Mouse (Mus musculus): ENCODE data around the gene Arhgef15. TPM values are rescaled to one million over a fixed set of nuclear protein-coding genes. Genes with fewer than 3 reads are reported as not detected.

Gene Arhgef15
- polyA plus RNA-seq (2015; fragmentation: Illumina TruSeq; extraction: RNeasy Lipid Tissue Mini Kit (QIAGEN cat#74804); ENCODE audit: low read depth, low replicate concordance): 16.4 TPM

DNA sequence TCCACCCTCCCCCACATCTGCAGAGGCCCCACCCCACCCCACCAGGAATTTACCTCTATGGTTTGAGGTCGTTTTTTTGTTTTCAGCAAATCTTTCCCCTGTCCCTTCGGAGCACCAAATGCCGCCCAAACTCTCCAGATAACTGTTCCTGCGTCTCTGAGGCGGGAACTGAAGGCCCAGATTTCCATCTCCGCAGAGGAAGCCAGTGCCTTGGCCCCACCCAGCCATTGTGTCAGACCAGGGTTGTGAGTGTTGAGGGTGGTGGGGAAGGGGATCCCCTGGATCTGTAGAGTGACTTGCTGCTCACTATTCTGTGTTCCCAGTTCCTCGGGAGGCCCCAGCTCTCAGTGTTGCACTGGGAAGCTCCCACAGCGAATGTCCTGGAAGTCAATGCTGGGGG is at the start of gene Arhgef15:
Arhgef15 (minus strand) TSS at position 173 of the 400 bp plus-strand sequence.

DNA sequence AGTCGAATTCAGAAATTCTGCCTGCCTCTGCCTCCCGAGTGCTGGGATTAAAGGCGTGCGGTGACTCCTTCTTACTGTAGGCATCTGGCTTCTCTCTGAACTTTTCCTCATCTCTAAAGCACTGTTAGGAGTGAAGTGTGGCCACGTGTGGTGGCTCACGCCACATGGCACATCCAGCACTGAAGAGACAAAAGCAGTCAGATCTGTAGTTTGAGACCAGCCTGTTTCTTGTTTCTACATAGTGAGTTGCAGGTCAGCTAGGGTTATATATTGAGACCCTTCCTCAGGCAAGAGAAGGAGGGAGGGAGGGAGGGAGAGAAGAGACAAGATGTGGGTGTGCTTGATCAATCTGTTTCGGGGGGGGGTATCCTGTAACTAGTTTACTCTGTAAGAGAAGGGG is 17.8 kb upstream of the Arhgef15 start, which contains the start of gene Rangrf:
Rangrf (minus strand) TSS at position 101 of the 400 bp plus-strand sequence.

DNA sequence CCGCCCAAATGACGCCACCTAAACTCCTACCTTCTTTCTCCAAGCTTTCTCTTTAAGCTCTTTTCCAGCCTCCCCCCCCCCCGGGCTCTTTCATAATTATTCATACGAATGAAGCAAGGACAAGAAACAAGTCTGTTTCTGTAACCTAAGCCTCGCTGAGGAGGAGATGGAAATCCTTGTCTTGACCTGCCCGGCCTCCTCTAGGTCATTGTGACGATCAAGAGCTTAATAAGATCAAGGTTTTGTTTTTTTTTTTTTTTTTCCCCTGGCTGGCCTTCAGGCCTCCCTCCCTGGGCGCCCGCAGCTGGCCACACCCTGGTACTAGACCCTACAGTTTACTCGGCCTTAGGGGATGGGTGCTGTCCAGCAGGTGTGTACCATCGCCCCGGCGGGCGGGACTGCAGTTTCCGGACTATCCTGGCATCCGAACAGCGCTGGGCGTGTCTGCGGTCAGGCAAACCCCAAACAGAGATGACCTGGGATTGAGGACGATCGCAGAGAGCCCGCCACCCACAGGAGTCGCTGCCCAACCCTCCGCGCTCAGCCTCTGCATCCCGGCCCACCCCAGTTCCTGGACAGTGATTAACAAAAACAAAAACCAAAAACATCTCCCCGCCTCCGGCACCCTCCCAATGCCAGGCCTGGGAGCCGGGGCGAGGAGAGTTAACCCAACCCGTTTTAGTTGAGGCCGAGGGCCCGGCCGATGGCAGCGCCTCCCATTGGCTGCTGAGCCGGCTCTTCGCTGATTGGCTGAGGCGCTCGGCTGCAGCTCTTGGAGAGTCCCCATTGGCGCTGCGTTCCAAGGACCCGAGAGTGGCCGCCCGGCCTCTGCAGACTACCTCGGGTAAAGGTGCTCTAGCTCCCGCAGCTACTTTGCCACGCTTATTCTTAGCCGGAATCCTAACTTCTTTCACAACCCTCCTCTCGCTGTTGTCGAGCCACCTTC is 10.3 kb upstream of the Arhgef15 start, which contains the start of gene Slc25a35:
Slc25a35 (plus strand) TSS at position 795 of the 946 bp plus-strand sequence.

DNA sequence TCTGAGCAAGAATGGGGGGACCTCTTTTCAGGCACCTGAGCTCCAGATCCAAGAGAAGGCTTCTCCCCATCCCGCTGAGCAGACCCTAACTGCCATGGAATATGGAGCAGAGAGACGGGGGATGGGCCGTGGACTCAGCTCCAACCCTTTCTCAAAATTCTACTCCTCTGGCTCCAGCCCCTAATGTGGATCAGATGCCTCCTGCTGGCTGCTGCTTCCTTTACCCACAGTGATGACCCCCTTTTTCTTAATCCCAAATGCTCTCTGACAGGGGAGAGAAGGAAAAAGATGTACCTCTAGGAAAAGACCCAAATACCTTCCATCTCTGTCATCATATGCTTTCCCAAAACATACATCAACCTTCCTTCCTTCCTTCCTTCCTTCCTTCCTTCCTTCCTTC is 30.3 kb downstream of the Arhgef15 start, which contains the start of gene Odf4:
Odf4 (minus strand) TSS at position 101 of the 400 bp plus-strand sequence.

DNA sequence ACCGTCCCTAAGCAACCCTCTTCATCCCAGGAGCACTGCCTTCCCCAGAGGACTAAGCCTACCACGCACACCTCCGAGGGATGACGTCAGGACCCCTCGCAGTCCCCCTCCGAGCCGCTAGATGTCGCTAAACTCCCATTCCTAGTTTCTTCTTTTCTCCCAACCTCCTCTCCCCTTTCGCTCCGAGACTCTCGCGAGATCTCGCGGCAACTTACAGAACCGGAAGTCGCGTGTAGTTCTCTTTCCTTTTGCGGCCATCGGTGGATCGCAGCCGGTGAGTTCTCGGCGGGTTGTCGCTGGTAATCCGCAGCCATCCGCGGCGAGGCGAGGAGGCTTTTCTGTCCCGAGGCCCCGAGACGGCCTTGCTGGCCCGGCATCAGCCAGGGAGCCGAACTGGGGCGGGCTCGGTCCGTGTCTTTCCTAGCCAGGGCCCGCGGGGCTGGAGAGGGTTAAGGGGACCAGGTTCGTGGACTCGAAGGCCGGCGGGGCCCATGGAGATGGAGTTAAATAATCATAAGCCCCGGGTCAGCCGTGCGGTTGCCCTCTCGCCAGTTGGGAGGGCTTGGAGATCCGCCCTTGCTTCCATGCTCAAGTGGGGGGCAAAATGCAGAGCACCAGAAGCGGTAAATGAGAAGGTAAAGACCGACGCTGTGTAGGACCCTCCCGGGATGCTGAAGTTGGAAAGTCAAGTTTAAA is 55.8 kb downstream of the Arhgef15 start, which contains the start of gene Rpl26:
Rpl26 (plus strand) TSS at position 233 of the 696 bp plus-strand sequence.

Other genes with a start within 250 kb of the Arhgef15 start
- gene Ndel1, start 85.6 kb downstream of the Arhgef15 start, polyA plus RNA-seq (2015; fragmentation: Illumina TruSeq; extraction: RNeasy Lipid Tissue Mini Kit (QIAGEN cat#74804); ENCODE audit: low read depth, low replicate concordance): 127 TPM
- gene Rnf222, start 68.9 kb downstream of the Arhgef15 start, polyA plus RNA-seq (2015; fragmentation: Illumina TruSeq; extraction: RNeasy Lipid Tissue Mini Kit (QIAGEN cat#74804); ENCODE audit: low read depth, low replicate concordance): not detected
- gene Rpl26, start 55.9 kb downstream of the Arhgef15 start, polyA plus RNA-seq (2015; fragmentation: Illumina TruSeq; extraction: RNeasy Lipid Tissue Mini Kit (QIAGEN cat#74804); ENCODE audit: low read depth, low replicate concordance): 2,040 TPM
- gene Odf4, start 30.4 kb downstream of the Arhgef15 start, polyA plus RNA-seq (2015; fragmentation: Illumina TruSeq; extraction: RNeasy Lipid Tissue Mini Kit (QIAGEN cat#74804); ENCODE audit: low read depth, low replicate concordance): 1.1 TPM
- 6.2 TPM for gene Slc25a35, start 10.7 kb upstream of the Arhgef15 start, polyA plus RNA-seq (2015; fragmentation: Illumina TruSeq; extraction: RNeasy Lipid Tissue Mini Kit (QIAGEN cat#74804); ENCODE audit: low read depth, low replicate concordance)
- gene Rangrf, start 17.7 kb upstream of the Arhgef15 start, polyA plus RNA-seq (2015; fragmentation: Illumina TruSeq; extraction: RNeasy Lipid Tissue Mini Kit (QIAGEN cat#74804); ENCODE audit: low read depth, low replicate concordance): 41.5 TPM
- 11.4 TPM for gene Pfas, start 51.0 kb upstream of the Arhgef15 start, polyA plus RNA-seq (2015; fragmentation: Illumina TruSeq; extraction: RNeasy Lipid Tissue Mini Kit (QIAGEN cat#74804); ENCODE audit: low read depth, low replicate concordance)
- gene Ctc1, start 58.4 kb upstream of the Arhgef15 start, polyA plus RNA-seq (2015; fragmentation: Illumina TruSeq; extraction: RNeasy Lipid Tissue Mini Kit (QIAGEN cat#74804); ENCODE audit: low read depth, low replicate concordance): 35.5 TPM
- gene Aurkb, start 88.2 kb upstream of the Arhgef15 start, polyA plus RNA-seq (2015; fragmentation: Illumina TruSeq; extraction: RNeasy Lipid Tissue Mini Kit (QIAGEN cat#74804); ENCODE audit: low read depth, low replicate concordance): 0.54 TPM
- 25.8 TPM for gene Borcs6, start 102.2 kb upstream of the Arhgef15 start, polyA plus RNA-seq (2015; fragmentation: Illumina TruSeq; extraction: RNeasy Lipid Tissue Mini Kit (QIAGEN cat#74804); ENCODE audit: low read depth, low replicate concordance)
- gene Tmem107, start 113.3 kb upstream of the Arhgef15 start, polyA plus RNA-seq (2015; fragmentation: Illumina TruSeq; extraction: RNeasy Lipid Tissue Mini Kit (QIAGEN cat#74804); ENCODE audit: low read depth, low replicate concordance): 25.6 TPM
- 1,029 TPM for gene Vamp2, start 131.0 kb upstream of the Arhgef15 start, polyA plus RNA-seq (2015; fragmentation: Illumina TruSeq; extraction: RNeasy Lipid Tissue Mini Kit (QIAGEN cat#74804); ENCODE audit: low read depth, low replicate concordance)
- 47.8 TPM for gene Per1, start 137.7 kb upstream of the Arhgef15 start, polyA plus RNA-seq (2015; fragmentation: Illumina TruSeq; extraction: RNeasy Lipid Tissue Mini Kit (QIAGEN cat#74804); ENCODE audit: low read depth, low replicate concordance)
- 0.58 TPM for gene Hes7, start 162.9 kb upstream of the Arhgef15 start, polyA plus RNA-seq (2015; fragmentation: Illumina TruSeq; extraction: RNeasy Lipid Tissue Mini Kit (QIAGEN cat#74804); ENCODE audit: low read depth, low replicate concordance)
- gene 9130213A22Rik, start 165.1 kb upstream of the Arhgef15 start, polyA plus RNA-seq (2015; fragmentation: Illumina TruSeq; extraction: RNeasy Lipid Tissue Mini Kit (QIAGEN cat#74804); ENCODE audit: low read depth, low replicate concordance): 0.67 TPM
- gene Aloxe3, start 168.4 kb upstream of the Arhgef15 start, polyA plus RNA-seq (2015; fragmentation: Illumina TruSeq; extraction: RNeasy Lipid Tissue Mini Kit (QIAGEN cat#74804); ENCODE audit: low read depth, low replicate concordance): 3.9 TPM
- gene Alox12b, start 199.5 kb upstream of the Arhgef15 start, polyA plus RNA-seq (2015; fragmentation: Illumina TruSeq; extraction: RNeasy Lipid Tissue Mini Kit (QIAGEN cat#74804); ENCODE audit: low read depth, low replicate concordance): 4.0 TPM
- 3.5 TPM for gene Alox8, start 240.4 kb upstream of the Arhgef15 start, polyA plus RNA-seq (2015; fragmentation: Illumina TruSeq; extraction: RNeasy Lipid Tissue Mini Kit (QIAGEN cat#74804); ENCODE audit: low read depth, low replicate concordance)